Mouse (Mus musculus) C2C12 (cell line): ENCODE results near the gene Iqsec1. TPM values are rescaled to one million over a fixed set of nuclear protein-coding genes. Genes with fewer than 3 reads are reported as not detected.

Experiments
- H3K27me3 ChIP-seq: one replicate; pipeline ENCODE4 v1.6.1; 2011; ENCODE audit not compliant: control insufficient read depth, insufficient read depth, insufficient read length
- H3K36me3 ChIP-seq: one replicate; pipeline ENCODE4 v1.6.1; 2011; ENCODE audit not compliant: control insufficient read depth, insufficient read depth
- H3K4me3 ChIP-seq: one replicate; pipeline ENCODE4 v1.5.1; 2011; ENCODE audit warnings: mild to moderate bottlenecking, control low read depth; ENCODE audit not compliant: poor library complexity, insufficient read depth, severe bottlenecking
- H3K79me2 ChIP-seq: one replicate; pipeline ENCODE4 v1.6.1; 2011; ENCODE audit not compliant: control insufficient read depth, insufficient read depth
- H3K79me3 ChIP-seq: one replicate; pipeline ENCODE4 v1.6.1; 2011; ENCODE audit warnings: low read depth, control low read depth
- H3ac ChIP-seq: one replicate; pipeline ENCODE3; 2011; ENCODE audit warnings: low read depth; ENCODE audit not compliant: control insufficient read depth, insufficient read length
- CEBPB ChIP-seq: IDR thresholded peaks from one replicate; pipeline ENCODE4 v1.6.1; 2011; ENCODE audit warnings: low read depth, mild to moderate bottlenecking, control low read depth, moderate library complexity
- CTCF ChIP-seq: IDR thresholded peaks from one replicate; pipeline ENCODE4 v1.5.1; 2011; ENCODE audit not compliant: control insufficient read depth, insufficient read depth, insufficient read length
- FOSL1 ChIP-seq: IDR thresholded peaks from one replicate; pipeline ENCODE4 v1.8.0; 2011; ENCODE audit warnings: mild to moderate bottlenecking, low read length; ENCODE audit not compliant: poor library complexity, insufficient read depth, severe bottlenecking
- MAX ChIP-seq: IDR thresholded peaks from one replicate; pipeline ENCODE4 v1.6.1; 2011; ENCODE audit warnings: mild to moderate bottlenecking, control low read depth
- MYOD1 ChIP-seq: IDR thresholded peaks from one replicate; pipeline ENCODE4 v1.6.1; 2011; ENCODE audit warnings: low read depth; ENCODE audit not compliant: control insufficient read depth, insufficient read length
- MYOG ChIP-seq: IDR thresholded peaks from one replicate; pipeline ENCODE4 v1.6.1; 2011; ENCODE audit not compliant: control insufficient read depth, insufficient read length; ENCODE audit errors: extremely low read depth
- USF1 ChIP-seq: IDR thresholded peaks from one replicate; pipeline ENCODE4 v1.6.1; 2011; ENCODE audit warnings: low read depth, mild to moderate bottlenecking, control low read depth, moderate library complexity
- polyA plus RNA-seq: library from polyadenylated mRNA; unstranded; fragments of >200 nt; fragmentation: generic; extraction: Trizol; gene quantifications from one replicate; pipeline ENCODE4 v1.2.1, GENCODE M21; 2012; ENCODE audit warnings: missing spikeins

Iqsec1 gene
- polyA plus RNA-seq, 1 experiment: 20.6 TPM

DNA sequence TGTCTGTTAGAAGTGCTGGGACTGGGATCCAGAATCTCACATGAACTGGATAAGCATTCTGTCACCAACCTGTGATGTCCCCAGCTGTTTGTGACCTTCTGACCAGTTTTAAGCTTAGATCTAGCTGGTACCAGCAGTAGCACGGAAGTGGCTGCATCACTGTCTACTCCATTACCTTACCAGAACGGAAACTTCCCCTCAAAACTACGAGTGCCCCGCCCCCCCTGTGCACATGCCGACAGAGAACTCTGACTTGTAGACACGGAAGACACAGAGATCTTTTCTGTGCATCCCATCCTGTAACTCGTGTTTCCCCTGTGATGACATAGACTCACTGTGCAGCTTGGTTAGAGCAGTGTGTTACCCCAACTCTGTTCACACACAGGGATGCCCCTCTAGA, 358.1 kb downstream of the Iqsec1 start:
- Histone ChIP-seq H3K4me3 (no peak overlapping the region), H3K79me2 (no peaks in the 10 kb centered on the region)
- TF ChIP-seq MYOG (no peak), CTCF (no peak), MAX (no peak), USF1 (no peak), CEBPB (no peak), FOSL1 (no peak), MYOD1 (no peak)

DNA sequence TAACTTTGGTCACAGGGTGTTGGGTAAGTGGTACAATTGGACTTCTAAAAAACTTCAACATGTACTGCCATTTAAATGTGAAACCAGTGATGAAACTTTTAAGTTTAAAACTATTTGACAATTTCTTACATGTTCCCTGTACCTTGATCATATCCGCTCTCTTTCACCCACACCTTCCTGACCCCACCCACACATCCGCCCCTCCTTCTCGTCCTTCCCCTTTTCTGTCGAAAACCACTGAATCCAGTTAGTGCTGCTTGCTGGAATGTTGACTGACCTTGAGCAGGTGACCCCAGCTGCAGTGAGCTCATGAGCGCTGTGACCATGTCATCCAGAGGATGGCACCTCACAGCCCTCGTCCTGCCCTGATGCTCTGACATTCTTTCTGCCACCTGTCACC, 359.0 kb downstream of the Iqsec1 start:
- no peak overlapping the region for H3ac ChIP-seq
- no peaks in the 10 kb centered on the region for H3K79me3 ChIP-seq
- H3K4me3 ChIP-seq: no peak overlapping the region
- H3K36me3 ChIP-seq: no peaks in the 10 kb centered on the region
- no peaks in the 10 kb centered on the region for H3K79me2 ChIP-seq
- TF ChIP-seq CEBPB (no peak), FOSL1 (no peak), CTCF (no peak), MYOD1 (no peak), MAX (no peak), MYOG (no peak), USF1 (no peak)
- H3K27me3 ChIP-seq: no peaks in the 10 kb centered on the region

More for the DNA sequence above, 358.1 kb downstream of the Iqsec1 start:
- no peaks in the 10 kb centered on the region for H3K36me3 ChIP-seq
- no peaks in the 10 kb centered on the region for H3K79me3 ChIP-seq
- no peak overlapping the region for H3ac ChIP-seq
- H3K27me3 ChIP-seq: no peaks in the 10 kb centered on the region

DNA sequence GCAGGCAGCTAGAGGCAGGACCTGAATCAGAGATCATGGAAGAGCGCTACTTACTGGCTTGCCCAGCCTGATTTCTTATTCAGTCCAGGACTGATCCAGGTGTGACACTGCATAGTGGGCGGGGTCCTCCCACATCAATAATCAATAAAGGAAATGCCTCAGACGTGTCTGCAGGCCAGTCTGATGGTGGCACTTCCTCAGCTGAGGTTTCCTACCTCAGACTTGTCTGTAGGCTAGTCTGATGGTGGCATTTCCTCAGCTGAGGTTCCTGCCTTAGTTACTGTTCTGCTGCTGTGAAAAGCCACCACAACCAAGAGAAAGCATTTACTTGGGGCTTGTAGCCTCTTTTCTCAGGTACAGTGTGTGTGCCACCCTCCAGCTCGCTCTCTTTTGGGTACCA, 360.9 kb downstream of the Iqsec1 start:
- no peak for TF ChIP-seq CEBPB
- TF ChIP-seq CTCF: no peak
- TF ChIP-seq FOSL1: no peak
- no peak for TF ChIP-seq MAX
- TF ChIP-seq MYOG: no peak
- no peak for TF ChIP-seq MYOD1
- TF ChIP-seq USF1: no peak

DNA sequence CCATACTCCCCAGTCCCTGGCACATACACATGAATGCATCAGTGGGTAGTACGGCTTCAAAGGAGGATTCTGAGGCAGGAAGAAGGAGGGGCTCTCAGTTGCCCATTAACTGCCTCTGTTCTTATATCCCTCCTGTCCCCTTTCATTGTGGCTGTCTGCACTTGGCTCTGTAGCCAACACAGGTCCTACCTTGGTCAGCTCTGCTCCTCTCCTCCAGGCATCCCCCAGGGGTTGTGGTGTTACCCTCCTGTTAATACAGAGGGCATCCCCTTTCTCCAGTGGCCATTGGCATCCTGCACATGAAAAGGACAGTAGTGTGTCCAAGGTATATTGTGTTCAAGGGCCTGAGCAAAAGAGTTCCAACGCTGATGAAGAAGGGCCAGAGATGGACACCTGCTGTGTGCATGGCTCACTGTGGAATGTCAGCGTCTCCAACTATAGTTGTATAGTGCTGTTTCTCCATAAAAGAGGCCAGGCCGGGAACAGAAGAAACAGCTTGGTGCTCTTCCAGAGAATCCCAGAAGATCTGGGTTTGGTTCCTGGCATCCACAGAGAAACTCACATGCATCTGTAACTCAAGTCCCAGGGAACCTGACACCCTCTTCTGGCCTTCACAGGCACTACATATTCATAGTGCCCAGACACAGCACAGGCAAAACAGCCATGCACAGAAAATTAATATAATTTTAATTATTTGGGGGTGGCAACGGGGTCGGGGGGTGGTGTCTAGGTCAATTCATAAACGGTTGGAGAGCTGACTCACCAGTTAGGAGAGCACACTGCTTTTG, 363.1 kb downstream of the Iqsec1 start:
- Histone ChIP-seq H3K4me3 (no peak overlapping the region), H3K36me3 (no peaks in the 10 kb centered on the region), H3K27me3 (peaks cover 24% of the 10 kb centered on the region), H3ac (no peak overlapping the region), H3K79me2 (no peaks in the 10 kb centered on the region), H3K79me3 (no peaks in the 10 kb centered on the region)
- no peak for TF ChIP-seq CTCF
- no peak for TF ChIP-seq MAX
- no peak for TF ChIP-seq FOSL1
- no peak for TF ChIP-seq CEBPB
- no peak for TF ChIP-seq USF1
- no peak for TF ChIP-seq MYOG
- no peak for TF ChIP-seq MYOD1

More for the DNA sequence above, 360.9 kb downstream of the Iqsec1 start:
- Histone ChIP-seq H3K4me3 (no peak overlapping the region), H3K36me3 (no peaks in the 10 kb centered on the region), H3K79me3 (no peaks in the 10 kb centered on the region), H3K79me2 (no peaks in the 10 kb centered on the region), H3K27me3 (peaks cover 6% of the 10 kb centered on the region), H3ac (no peak overlapping the region)

DNA sequence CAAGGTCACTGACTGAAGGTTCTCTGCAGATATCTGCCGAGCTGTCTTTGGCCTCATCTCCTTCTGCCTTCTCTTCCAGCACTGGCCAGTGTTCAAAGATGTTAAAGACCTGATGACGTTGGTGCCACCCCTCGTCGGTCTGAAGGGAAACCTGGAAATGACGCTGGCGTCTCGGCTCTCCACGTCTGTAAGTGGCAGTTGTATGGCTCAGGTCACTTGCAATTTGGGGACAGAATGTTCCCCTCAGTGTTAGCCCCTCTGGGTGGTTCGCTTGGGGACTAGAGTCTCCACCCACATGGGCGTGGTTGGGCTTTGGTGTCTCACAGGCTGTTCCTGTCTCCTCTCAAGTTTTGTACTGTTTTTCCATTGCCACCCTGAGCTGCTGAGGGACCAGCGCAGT, 363.8 kb downstream of the Iqsec1 start:
- TF ChIP-seq MAX: no peak
- TF ChIP-seq FOSL1: no peak
- no peak for TF ChIP-seq MYOD1

DNA sequence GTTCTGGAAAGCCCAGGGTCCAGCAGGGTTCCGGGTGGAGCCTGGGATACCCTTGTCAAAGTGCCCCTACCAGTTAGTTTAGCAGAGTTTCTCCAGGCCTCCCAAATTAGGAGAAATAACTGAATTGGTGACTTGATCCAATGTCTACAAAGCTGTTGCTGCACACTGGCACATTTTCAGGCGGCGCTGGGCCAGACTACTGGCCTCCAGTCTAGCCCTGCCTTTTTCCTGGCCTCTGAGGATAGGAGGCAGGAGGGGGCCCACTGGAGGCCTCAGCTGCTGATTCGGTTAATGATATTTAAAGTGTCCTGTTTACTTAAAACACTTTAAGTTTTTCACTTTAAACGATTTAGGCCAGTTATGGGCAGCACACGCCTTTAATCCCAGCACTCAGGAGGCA, 364.3 kb downstream of the Iqsec1 start:
- peaks cover 24% of the 10 kb centered on the region for H3K27me3 ChIP-seq
- H3K79me2 ChIP-seq: no peaks in the 10 kb centered on the region
- H3K36me3 ChIP-seq: no peaks in the 10 kb centered on the region
- H3K4me3 ChIP-seq: no peak overlapping the region
- H3K79me3 ChIP-seq: no peaks in the 10 kb centered on the region
- no peak overlapping the region for H3ac ChIP-seq
- no peak for TF ChIP-seq FOSL1
- TF ChIP-seq MAX: no peak
- no peak for TF ChIP-seq CEBPB
- no peak for TF ChIP-seq USF1
- no peak for TF ChIP-seq MYOG
- no peak for TF ChIP-seq CTCF
- TF ChIP-seq MYOD1: no peak

More for the DNA sequence above, 363.8 kb downstream of the Iqsec1 start:
- H3ac ChIP-seq: no peak overlapping the region
- H3K79me3 ChIP-seq: no peaks in the 10 kb centered on the region
- H3K36me3 ChIP-seq: no peaks in the 10 kb centered on the region
- H3K27me3 ChIP-seq: peaks cover 24% of the 10 kb centered on the region
- no peak overlapping the region for H3K4me3 ChIP-seq
- H3K79me2 ChIP-seq: no peaks in the 10 kb centered on the region
